15 mouse cellular contexts compared by ENCODE assay signal in the genomic region with DNA sequence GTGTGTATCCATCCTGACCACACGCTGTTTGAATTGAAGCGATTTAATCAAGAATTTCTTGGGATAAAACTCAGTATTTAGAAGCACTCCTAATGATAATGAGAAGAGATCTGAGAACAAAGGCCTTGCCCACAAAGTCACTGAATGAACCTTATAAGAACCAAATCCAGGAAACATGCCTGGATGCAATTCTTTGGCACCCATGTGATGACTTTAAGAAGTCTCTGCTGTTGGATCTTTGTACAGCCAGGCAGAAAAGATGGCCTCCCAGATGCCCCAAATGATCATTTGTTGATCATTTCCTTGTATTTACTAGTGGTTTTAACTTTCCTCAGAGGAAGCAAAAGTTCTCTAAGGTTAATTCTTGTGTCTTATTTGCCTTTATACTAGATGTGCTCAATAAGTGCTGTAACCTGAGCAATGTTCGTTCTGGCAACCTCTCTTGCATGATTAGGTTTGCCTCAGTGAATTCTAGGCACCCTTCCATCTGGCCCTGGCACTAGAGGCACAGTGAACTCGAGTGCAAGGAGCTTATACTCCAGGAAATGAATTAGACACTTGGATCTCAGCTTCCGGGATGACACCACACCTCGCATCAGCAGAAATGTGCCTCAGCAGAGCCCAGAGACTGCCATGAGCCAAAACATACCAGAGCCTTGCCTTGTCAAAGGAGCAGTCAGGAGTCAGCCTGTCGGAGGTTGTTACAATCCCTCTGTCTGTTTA. TPM values are rescaled to one million over a fixed set of nuclear protein-coding genes. Genes with fewer than 3 reads are reported as not detected.
DNase-seq lines count a peak whose midpoint lies in the region; ATAC-seq lines count a peak whose summit lies in the region.
"Had no signal": no experiment of that assay in that cellular context is flagged by ENCODE, and none has a peak within 500 bp of the region (broad histone marks: within the 10 kb centered on the region; RNA-seq: fewer than 3 reads in every experiment).

No protein-coding gene starts in this region.

- no peak overlapping the region for H3K27ac ChIP-seq in midbrain, embryonic 13.5 days
- H3K27ac ChIP-seq: embryonic facial prominence, embryonic 12.5 days had no signal

- H3K4me1 ChIP-seq in midbrain, embryonic 13.5 days (replicated peaks) = no peaks in the 10 kb centered on the region
- H3K4me1 ChIP-seq: embryonic facial prominence, embryonic 12.5 days had no signal

- WGBS in midbrain, embryonic 13.5 days = 85% methylated on average over 7 of the region's 7 CpGs

- no peaks in the 10 kb centered on the region for H3K27me3 ChIP-seq in midbrain, embryonic 13.5 days
- H3K27me3 ChIP-seq: embryonic facial prominence, embryonic 12.5 days had no signal

- no peaks in the 10 kb centered on the region for H3K36me3 ChIP-seq in midbrain, embryonic 13.5 days
- H3K36me3 ChIP-seq: embryonic facial prominence, embryonic 12.5 days had no signal

- peak; percentile 7 for DNase-seq in gastrocnemius, postnatal 10 days
- DNase-seq in gastrocnemius, adult 8-10 months (ENCODE audit: low spot score in 2 of 2) = no peak
- peak; percentile 13 for DNase-seq in retina, adult 2 months (ENCODE audit: low read depth, low spot score)
- DNase-seq in retina, embryonic 14.5 days (ENCODE audit: low spot score) = no peak
- peak; percentile 71 for DNase-seq in cerebellum, adult 9-10 months
- peak; percentile 2 for DNase-seq in retina, postnatal 1 day
- no peak for DNase-seq in heart, adult 8-10 months (ENCODE audit: low spot score)
- DNase-seq: liver, postnatal 0 days; right cerebral cortex, adult 18-20 months; thymus, adult 18-20 months had no signal

- H3K9me3 ChIP-seq in midbrain, embryonic 13.5 days = no peaks in the 10 kb centered on the region
- H3K9me3 ChIP-seq: embryonic facial prominence, embryonic 12.5 days had no signal

- H3K9ac ChIP-seq in midbrain, embryonic 13.5 days (replicated peaks) = no peak overlapping the region
- H3K9ac ChIP-seq: embryonic facial prominence, embryonic 12.5 days; liver, postnatal 0 days had no signal

- H3K4me2 ChIP-seq in midbrain, embryonic 13.5 days (replicated peaks) = no peak overlapping the region
- H3K4me2 ChIP-seq: embryonic facial prominence, embryonic 12.5 days had no signal

- H3K4me3 ChIP-seq in midbrain, embryonic 13.5 days (replicated peaks) = no peak overlapping the region
- H3K4me3 ChIP-seq: embryonic facial prominence, embryonic 12.5 days had no signal

- ATAC-seq in midbrain, embryonic 13.5 days = no peak
- ATAC-seq: liver, postnatal 0 days had no signal

RNA-seq across cellular contexts. Expression of a gene that starts 29.7 kb away (rescaled TPM):
- total RNA-seq in gastrocnemius, postnatal 10 days (2021) = under 1 TPM in 1 of 2 experiments, not detected in 1; 0.07 TPM
- total RNA-seq in gastrocnemius, adult 8-10 months (2022) = not detected
- under 1 TPM in 2 of 4 experiments, not detected in 2; 0.09 to 0.11 TPM for total RNA-seq in heart, adult 8-10 months (2022)
- not detected in 2 replicates for polyA plus RNA-seq in midbrain, embryonic 13.5 days (2015; fragmentation: Nextera tagmentation; extraction: Ambion mirVana)
- total RNA-seq: hematopoietic stem cell, adult 5-6 weeks; left cerebral cortex, adult 8-10 months had no signal
- polyA plus RNA-seq: embryonic facial prominence, embryonic 12.5 days had no signal

RNA-seq across cellular contexts. Expression of a gene that starts 35.3 kb away (rescaled TPM):
- total RNA-seq in gastrocnemius, postnatal 10 days (2021) = not detected
- not detected for total RNA-seq in gastrocnemius, adult 8-10 months (2022)
- not detected for total RNA-seq in heart, adult 8-10 months (2022)
- not detected in 2 replicates for polyA plus RNA-seq in midbrain, embryonic 13.5 days (2015; fragmentation: Nextera tagmentation; extraction: Ambion mirVana)
- total RNA-seq: gastrocnemius, postnatal 4 days; hematopoietic stem cell, adult 5-6 weeks; left cerebral cortex, adult 8-10 months had no signal
- polyA plus RNA-seq: liver, postnatal 0 days had no signal

Comparison
In these comparisons a context has a peak if more than half of its experiments do, and no peak if none do; other contexts are left out.
1. DNase-seq: peak in gastrocnemius, postnatal 10 days (single experiment), retina, adult 2 months (single experiment), cerebellum, adult 9-10 months (single experiment) and retina, postnatal 1 day (single experiment); none in gastrocnemius, adult 8-10 months (0 of 2), retina, embryonic 14.5 days (single experiment) and heart, adult 8-10 months (single experiment).